Mouse (Mus musculus): Measurements from ENCODE around the gene Slc9a7.

Gene Slc9a7

GRCm38 (mm10) chrX:20160301-20160700 lies 131.3 kb downstream of the Slc9a7 start:
- DNase-seq (ENCODE audit: low read depth, low spot score), result no peak

GRCm38 (mm10) chrX:20157519-20157918 lies 134.1 kb downstream of the Slc9a7 start:
- no peak for DNase-seq (ENCODE audit: low read depth, low spot score)

- DNase-seq (ENCODE audit: low read depth, low spot score), result peak; percentile 7
Measured at GRCm38 (mm10) chrX:20129466-20129865, 162.1 kb downstream of the Slc9a7 start.

- no peak for DNase-seq (ENCODE audit: low read depth, low spot score)
Measured at GRCm38 (mm10) chrX:20128951-20129350, 162.7 kb downstream of the Slc9a7 start.

GRCm38 (mm10) chrX:20125481-20125880 lies 166.1 kb downstream of the Slc9a7 start:
- no peak for DNase-seq (ENCODE audit: low read depth, low spot score)

GRCm38 (mm10) chrX:20117717-20118116 lies 173.9 kb downstream of the Slc9a7 start:
- no peak for DNase-seq (ENCODE audit: low read depth, low spot score)

GRCm38 (mm10) chrX:20070196-20070595 lies 221.4 kb downstream of the Slc9a7 start:
- DNase-seq (ENCODE audit: low read depth, low spot score), result no peak

- DNase-seq (ENCODE audit: low read depth, low spot score), result no peak
Measured at GRCm38 (mm10) chrX:20066636-20067035, 225.0 kb downstream of the Slc9a7 start.

- no peak for DNase-seq (ENCODE audit: low read depth, low spot score)
Measured at GRCm38 (mm10) chrX:20061764-20062480, 229.7 kb downstream of the Slc9a7 start.

GRCm38 (mm10) chrX:20060769-20061315 lies 230.8 kb downstream of the Slc9a7 start:
- no peak for DNase-seq (ENCODE audit: low read depth, low spot score)

GRCm38 (mm10) chrX:20060096-20060768 lies 231.4 kb downstream of the Slc9a7 start:
- DNase-seq (ENCODE audit: low read depth, low spot score), result no peak

GRCm38 (mm10) chrX:20059381-20059971 lies 232.1 kb downstream of the Slc9a7 start, which contains the start of gene Chst7:
TSS of gene Chst7 (plus strand) at chrX:20059560.
- DNase-seq (ENCODE audit: low read depth, low spot score), result peak; percentile 57
